Mouse (Mus musculus) heart, embryonic 14.5 days (tissue): ENCODE results near the gene Isca2. TPM values are rescaled to one million over a fixed set of nuclear protein-coding genes. Genes with fewer than 3 reads are reported as not detected.

Source experiments
- ATAC-seq: fragments of 200-750 bp; cut with Nextera tagmentation; 2 replicates; pipeline ENCODE4 v1.8.0; 2017; ENCODE audit warnings: low read depth, moderate TSS enrichment; ENCODE audit not compliant: insufficient number of reproducible peaks, insufficient read depth, low FRiP score
- H3K27ac ChIP-seq, 2 experiments: fragments of 200-500 bp in 1 of 2; fragments of 300-500 bp in 1 of 2; sonication (generic) in 1 of 2; replicated peaks in 1 of 2; 2 replicates each; pipeline ENCODE4 v1.5.1; 2012 to 2014; ENCODE audit warnings: low read depth in 2 of 2, low read length in 2 of 2, control low read depth in 1 of 2, mild to moderate bottlenecking in 1 of 2, mixed read lengths in 1 of 2; ENCODE audit not compliant: control insufficient read depth in 1 of 2, insufficient read depth in 1 of 2
- H3K27me3 ChIP-seq: fragments of 300-500 bp; sonication (generic); 2 replicates; pipeline ENCODE4 v1.6.1; 2014; ENCODE audit warnings: mild to moderate bottlenecking, low read length, control low read depth; ENCODE audit not compliant: control insufficient read depth, insufficient read depth
- H3K36me3 ChIP-seq: fragments of 300-500 bp; sonication (generic); 2 replicates; pipeline ENCODE4 v1.6.1; 2014; ENCODE audit warnings: mild to moderate bottlenecking, control low read depth, low read length, mixed read lengths; ENCODE audit not compliant: control insufficient read depth, insufficient read depth
- H3K4me1 ChIP-seq, 2 experiments: fragments of 200-500 bp in 1 of 2; fragments of 300-500 bp in 1 of 2; sonication (generic) in 1 of 2; 2 replicates each; pipeline ENCODE4 v1.6.1; 2012 to 2014; ENCODE audit warnings: low read length in 2 of 2, control low read depth in 1 of 2, mixed read lengths in 1 of 2; ENCODE audit not compliant: control insufficient read depth in 2 of 2, insufficient read depth in 2 of 2
- H3K4me2 ChIP-seq: fragments of 300-500 bp; sonication (generic); 2 replicates; pipeline ENCODE4 v1.6.1; 2014; ENCODE audit warnings: mild to moderate bottlenecking, low read length
- H3K4me3 ChIP-seq, 2 experiments: fragments of 200-500 bp in 1 of 2; fragments of 300-500 bp in 1 of 2; sonication (generic) in 1 of 2; 2 replicates each; pipeline ENCODE4 v1.5.1; 2012 to 2014; ENCODE audit warnings: low read length in 2 of 2, mild to moderate bottlenecking in 2 of 2, control low read depth in 1 of 2, low read depth in 1 of 2, moderate library complexity in 1 of 2; ENCODE audit not compliant: control insufficient read depth in 1 of 2, insufficient read depth in 1 of 2
- H3K9ac ChIP-seq: fragments of 300-500 bp; sonication (generic); 2 replicates; pipeline ENCODE4 v1.6.1; 2014; ENCODE audit warnings: mild to moderate bottlenecking, low read length
- H3K9me3 ChIP-seq: fragments of 300-500 bp; sonication (generic); 2 replicates; pipeline ENCODE4 v1.6.1; 2016; ENCODE audit warnings: low read length, control low read depth; ENCODE audit not compliant: control insufficient read depth
- WGBS: fragments of 180-500 bp; shearing (Covaris S2); extraction: QIAGEN DNeasy Blood & Tissue Kit; methylation state at CpG from one replicate; pipeline ENCODE4 v1.1.7; 2014; 5-methylcytosine and 5-hydroxymethylcytosine counted together
- polyA plus RNA-seq: library from polyadenylated mRNA; unstranded; fragments of >200 nt; fragmentation: Nextera tagmentation; extraction: Ambion mirVana; gene quantifications from 2 replicates; pipeline ENCODE4 v1.2.1, GENCODE M21; 2014

Isca2 gene
- polyA plus RNA-seq, 1 experiment from 2014 or later, result 164 TPM

DNA sequence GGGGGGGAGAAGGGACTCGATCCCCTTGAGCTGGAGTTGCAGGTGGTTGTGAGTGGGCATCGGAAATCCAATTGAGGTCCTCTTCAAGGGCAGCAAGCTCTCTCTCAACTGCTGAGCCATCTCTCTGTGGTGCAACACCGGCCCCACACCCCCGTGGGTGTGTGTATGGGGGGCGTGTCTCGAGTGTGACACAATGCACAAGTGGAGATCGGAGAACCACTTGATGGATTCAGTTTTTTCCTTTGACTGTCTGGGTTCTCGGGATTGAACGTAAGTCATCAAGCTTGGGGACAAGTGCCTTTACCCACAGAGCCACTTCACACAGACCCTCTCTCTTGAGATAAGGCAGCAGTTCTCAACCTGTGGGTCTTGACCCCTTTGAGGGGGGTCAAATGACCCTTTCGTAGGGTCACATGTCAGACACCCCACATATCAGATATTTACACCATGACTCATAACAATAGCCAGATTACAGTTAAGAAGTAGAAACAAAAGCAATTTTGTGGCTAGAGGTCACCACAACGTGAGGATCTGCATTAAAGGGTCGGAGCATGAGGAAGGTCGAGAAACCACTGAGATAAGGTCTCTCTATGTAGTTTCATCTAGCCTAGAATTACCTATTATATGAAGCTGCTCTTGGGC lies 9.4 kb upstream of the Isca2 start:
- H3K27me3 ChIP-seq, result no peaks in the 10 kb centered on the region
- H3K27ac ChIP-seq, result no peak overlapping the region
- H3K9me3 ChIP-seq, result no peaks in the 10 kb centered on the region
- H3K4me3 ChIP-seq, result no peak overlapping the region
- H3K4me2 ChIP-seq, result no peak overlapping the region
- ATAC-seq, result no peak
- H3K36me3 ChIP-seq, result peaks cover 49% of the 10 kb centered on the region
- 60% methylated on average over 13 of the region's 13 CpGs for WGBS
- H3K9ac ChIP-seq, result no peak overlapping the region
- peaks cover 2 to 4% of the 10 kb centered on the region in 2 experiments; a peak in 2 of 4 replicates for H3K4me1 ChIP-seq

DNA sequence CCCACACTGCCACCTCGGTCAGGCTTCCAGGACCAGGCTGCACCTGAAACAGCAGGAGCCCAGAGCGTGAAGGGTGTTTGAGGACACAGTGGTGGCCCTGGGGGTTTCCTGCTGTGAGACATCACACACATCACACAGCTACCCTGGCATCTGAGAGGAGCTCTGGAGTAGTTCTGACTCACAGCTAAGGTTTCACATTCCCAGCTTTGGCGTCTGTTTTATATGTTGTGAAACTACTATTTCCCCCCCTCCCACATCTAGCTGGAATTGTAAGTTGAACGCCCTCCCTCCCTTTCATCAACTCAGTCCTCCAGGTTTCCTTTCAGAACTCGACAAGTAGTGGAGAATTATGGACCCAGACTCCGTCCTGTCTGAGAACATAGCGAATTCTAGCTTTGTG lies 8.3 kb upstream of the Isca2 start:
- Histone ChIP-seq H3K9ac (no peak overlapping the region), H3K9me3 (no peaks in the 10 kb centered on the region), H3K36me3 (peaks cover 49% of the 10 kb centered on the region), H3K4me1 (peaks cover 2 to 4% of the 10 kb centered on the region in 2 experiments; a peak in 2 of 4 replicates), H3K27me3 (no peaks in the 10 kb centered on the region), H3K4me3 (no peak overlapping the region), H3K27ac (no peak overlapping the region), H3K4me2 (no peak overlapping the region)
- WGBS, result 68% methylated on average over 7 of the region's 7 CpGs
- no peak for ATAC-seq

DNA sequence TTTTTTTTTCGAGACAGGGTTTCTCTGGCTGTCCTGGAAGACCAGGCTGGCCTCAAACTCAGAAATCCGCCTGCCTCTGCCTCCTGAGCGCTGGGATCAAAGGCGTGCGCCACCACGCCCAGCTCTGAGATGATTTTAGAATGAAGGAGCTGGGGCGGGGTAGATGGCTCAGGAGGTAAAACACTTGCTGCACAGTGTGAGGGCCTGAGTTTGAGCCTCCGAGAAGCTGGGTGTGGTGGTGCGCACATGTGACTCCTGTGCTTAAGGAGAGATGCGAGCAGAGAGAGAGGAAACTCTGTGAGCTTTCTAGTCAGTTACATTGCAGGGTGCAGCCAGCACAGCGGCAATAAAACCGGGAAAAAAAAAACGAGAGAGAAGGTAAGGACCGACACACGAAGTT lies 7.5 kb upstream of the Isca2 start:
- Histone ChIP-seq H3K9me3 (no peaks in the 10 kb centered on the region), H3K27me3 (no peaks in the 10 kb centered on the region), H3K4me1 (peaks cover 2 to 4% of the 10 kb centered on the region in 2 experiments; a peak in 2 of 4 replicates), H3K4me3 (no peak overlapping the region), H3K36me3 (peaks cover 43% of the 10 kb centered on the region), H3K9ac (no peak overlapping the region), H3K27ac (no peak overlapping the region), H3K4me2 (no peak overlapping the region)
- ATAC-seq, result no peak
- 93% methylated on average over 15 of the region's 15 CpGs for WGBS

DNA sequence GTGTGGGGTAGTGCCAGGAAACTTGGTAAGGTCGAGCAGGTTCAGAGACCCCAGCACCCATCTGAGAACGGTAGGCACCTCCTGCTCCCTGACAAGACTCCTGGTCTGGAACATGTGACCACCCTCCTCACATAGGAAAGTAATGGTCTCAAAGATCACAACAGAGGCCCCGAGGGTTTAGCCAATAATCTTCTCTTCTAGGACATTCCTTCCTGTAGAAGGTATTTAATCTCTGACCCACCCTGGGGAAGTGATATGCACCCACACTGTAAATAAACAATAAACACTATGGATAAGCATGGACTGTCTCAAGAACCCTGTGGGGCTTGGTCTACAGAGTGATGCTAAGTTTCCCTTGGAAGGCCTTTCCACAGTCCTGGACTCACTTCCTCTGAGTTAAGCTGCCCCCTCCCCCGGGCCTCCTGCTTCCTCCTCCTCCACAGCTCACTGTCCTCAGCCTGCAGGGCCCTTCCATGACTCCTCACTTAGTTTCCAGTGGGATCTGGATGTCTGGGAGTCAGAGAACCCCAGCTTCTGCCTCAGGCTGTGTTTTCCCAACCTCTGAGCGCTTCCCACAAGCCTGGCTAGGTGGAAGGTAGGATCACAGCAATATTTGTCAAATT lies 6.8 kb upstream of the Isca2 start:
- H3K4me2 ChIP-seq, result no peak overlapping the region
- no peak overlapping the region for H3K4me3 ChIP-seq
- H3K4me1 ChIP-seq, result peaks cover 4 to 7% of the 10 kb centered on the region in 2 experiments; a peak in 2 of 4 replicates
- no peak overlapping the region for H3K9ac ChIP-seq
- no peak overlapping the region; a peak in 1 of 4 replicates for H3K27ac ChIP-seq
- WGBS, result 52% methylated on average over 5 of the region's 5 CpGs
- H3K36me3 ChIP-seq, result peaks cover 43% of the 10 kb centered on the region
- no peaks in the 10 kb centered on the region for H3K27me3 ChIP-seq
- H3K9me3 ChIP-seq, result no peaks in the 10 kb centered on the region
- peak; percentile 69 for ATAC-seq

DNA sequence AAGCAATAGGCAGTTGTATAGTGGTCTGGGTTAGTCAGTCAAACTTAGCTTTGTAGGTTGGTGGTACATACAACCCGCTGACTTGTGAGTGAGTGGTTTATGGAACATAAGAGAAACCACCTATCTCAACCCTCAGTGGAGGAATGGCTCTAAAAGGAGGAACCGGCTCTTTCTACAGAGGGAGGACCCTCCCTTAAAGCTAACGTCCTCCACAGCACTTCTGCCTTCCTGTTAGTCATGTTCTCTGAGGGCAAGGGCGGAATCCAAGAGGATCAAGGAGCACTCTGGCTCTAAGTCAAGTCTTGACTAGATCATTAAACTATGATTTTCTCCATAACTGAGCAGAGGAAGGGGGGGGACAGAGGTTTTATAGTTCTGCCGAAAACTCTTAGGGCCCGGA lies 5.5 kb upstream of the Isca2 start:
- H3K9ac ChIP-seq, result no peak overlapping the region
- H3K27ac ChIP-seq, result no peak overlapping the region
- peaks cover 39% of the 10 kb centered on the region for H3K36me3 ChIP-seq
- no peak for ATAC-seq
- H3K4me1 ChIP-seq, result peaks cover 4 to 9% of the 10 kb centered on the region in 2 experiments
- H3K27me3 ChIP-seq, result no peaks in the 10 kb centered on the region
- H3K9me3 ChIP-seq, result no peaks in the 10 kb centered on the region
- no peak overlapping the region for H3K4me2 ChIP-seq
- 79% methylated on average over 6 of the region's 6 CpGs for WGBS
- H3K4me3 ChIP-seq, result no peak overlapping the region

DNA sequence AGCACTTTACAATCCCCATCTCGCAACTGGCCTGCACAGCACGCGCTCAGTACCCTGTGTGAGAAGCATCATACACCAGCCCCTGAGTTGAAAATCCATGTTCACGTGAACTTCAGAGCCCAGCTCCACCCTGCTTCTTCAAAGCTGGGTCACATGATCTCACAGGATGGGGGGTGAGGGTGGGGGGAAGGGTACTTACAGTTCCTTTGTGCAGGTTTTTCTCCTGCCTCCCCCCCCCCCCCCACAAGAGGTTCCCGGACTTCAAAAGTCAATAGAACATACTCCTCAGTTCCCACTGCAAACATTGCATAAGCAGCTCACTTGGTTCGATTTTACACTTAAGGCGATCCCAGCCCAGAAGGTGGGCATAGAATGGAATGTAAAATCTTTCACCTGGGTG lies 3.4 kb upstream of the Isca2 start:
- no peak overlapping the region for H3K4me3 ChIP-seq
- no peak overlapping the region for H3K4me2 ChIP-seq
- H3K36me3 ChIP-seq, result peaks cover 22% of the 10 kb centered on the region
- H3K9me3 ChIP-seq, result no peaks in the 10 kb centered on the region
- no peak overlapping the region for H3K9ac ChIP-seq
- H3K27me3 ChIP-seq, result no peaks in the 10 kb centered on the region
- 85% methylated on average over 7 of the region's 7 CpGs for WGBS
- no peak overlapping the region for H3K27ac ChIP-seq
- no peak for ATAC-seq
- peaks cover 7 to 19% of the 10 kb centered on the region in 2 experiments for H3K4me1 ChIP-seq

DNA sequence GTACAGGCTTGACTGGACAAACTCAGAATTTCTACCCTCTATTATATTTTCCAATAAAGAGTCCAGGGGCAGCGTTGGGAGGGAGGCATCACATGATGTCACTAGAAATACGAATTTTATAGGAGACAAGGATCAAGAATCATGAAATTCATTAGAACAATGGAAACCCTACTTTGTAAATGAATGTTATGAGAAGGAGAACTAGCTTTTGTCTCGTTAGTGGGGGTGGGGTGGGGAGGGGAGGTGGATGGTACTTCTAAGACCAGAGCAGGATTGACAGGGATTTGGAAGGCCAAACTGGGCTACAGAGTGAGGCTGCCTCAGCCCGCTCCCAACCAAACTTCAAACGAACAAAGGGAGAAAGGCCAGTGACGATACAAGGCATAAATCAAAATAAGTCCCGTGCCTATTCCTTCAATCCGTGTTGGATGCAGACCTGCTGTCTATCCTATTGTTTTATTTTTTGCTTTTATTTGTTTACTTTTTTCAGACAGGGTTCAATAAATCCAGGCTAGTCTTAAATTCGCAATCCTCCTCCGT lies 1.0 kb upstream of the Isca2 start:
- Histone ChIP-seq H3K4me3 (peak overlapping the region; percentile 60 to 73), H3K36me3 (peaks cover 17% of the 10 kb centered on the region), H3K27ac (peak overlapping the region; percentile 94 to 96), H3K4me1 (peaks cover 5 to 19% of the 10 kb centered on the region in 2 experiments), H3K4me2 (peak overlapping the region; percentile 65), H3K9ac (peak overlapping the region; percentile 87), H3K9me3 (no peaks in the 10 kb centered on the region), H3K27me3 (no peaks in the 10 kb centered on the region)
- ATAC-seq, result no peak
- WGBS, result 6% methylated on average over 10 of the region's 10 CpGs
